Mouse (Mus musculus) liver, embryonic 14.5 days (tissue): ENCODE measurements around the gene Rreb1. TPM values are rescaled to one million over a fixed set of nuclear protein-coding genes. Genes with fewer than 3 reads are reported as not detected.

Experiments
- ATAC-seq: fragments of 200-750 bp; cut with Nextera tagmentation; 2 replicates; pipeline ENCODE4 v1.8.0; 2017; ENCODE audit warnings: moderate number of reproducible peaks, mild to moderate bottlenecking, moderate library complexity; ENCODE audit not compliant: insufficient read depth
- DNase-seq, 3 experiments: peaks; one replicate each; pipeline ENCODE4 v3.0.0-alpha.2; 2012 to 2013; ENCODE audit warnings: low read depth in 3 of 3, low spot score in 3 of 3
- H3K27ac ChIP-seq: fragments of 300-500 bp; sonication (generic); 2 replicates; pipeline ENCODE4 v1.5.1; 2014; ENCODE audit warnings: moderate library complexity, mild to moderate bottlenecking, control low read depth, inconsistent platforms
- H3K27me3 ChIP-seq: fragments of 300-500 bp; sonication (generic); 2 replicates; pipeline ENCODE4 v1.6.1; 2014; ENCODE audit warnings: mild to moderate bottlenecking, low read length, moderate library complexity; ENCODE audit not compliant: control insufficient read depth, insufficient read depth
- H3K36me3 ChIP-seq: fragments of 300-500 bp; sonication (generic); replicated peaks from 2 replicates; pipeline ENCODE4 v1.6.1; 2014; ENCODE audit warnings: low read depth; ENCODE audit not compliant: control insufficient read depth, insufficient read depth
- H3K4me1 ChIP-seq, 2 experiments: fragments of 200-500 bp in 1 of 2; fragments of 300-500 bp in 1 of 2; sonication (generic) in 1 of 2; replicated peaks; 2 replicates each; pipeline ENCODE4 v1.6.1; 2012 to 2014; ENCODE audit warnings: antibody characterized with exemption in 1 of 2, inconsistent platforms in 1 of 2, low read length in 1 of 2; ENCODE audit not compliant: control insufficient read depth in 2 of 2, insufficient read depth in 2 of 2
- H3K4me2 ChIP-seq: fragments of 300-500 bp; sonication (generic); 2 replicates; pipeline ENCODE4 v1.6.1; 2014; ENCODE audit warnings: low read depth, mild to moderate bottlenecking, control low read depth, moderate library complexity
- H3K4me3 ChIP-seq, 2 experiments: fragments of 200-500 bp in 1 of 2; fragments of 300-500 bp in 1 of 2; sonication (generic) in 1 of 2; 2 replicates each; pipeline ENCODE4 v1.5.1; 2012 to 2014; ENCODE audit warnings: low read depth in 2 of 2, low read length in 2 of 2, mild to moderate bottlenecking in 2 of 2, control low read depth in 1 of 2, inconsistent platforms in 1 of 2, moderate library complexity in 1 of 2; ENCODE audit not compliant: insufficient read depth in 1 of 2
- H3K9ac ChIP-seq: fragments of 300-500 bp; sonication (generic); replicated peaks from 2 replicates; pipeline ENCODE4 v1.6.1; 2014; ENCODE audit warnings: mild to moderate bottlenecking, control low read depth, moderate library complexity
- H3K9me3 ChIP-seq: fragments of 300-500 bp; sonication (generic); 2 replicates; pipeline ENCODE4 v1.6.1; 2016; ENCODE audit warnings: low read length, mixed read lengths; ENCODE audit not compliant: control insufficient read depth
- CTCF ChIP-seq: IDR thresholded peaks from 2 replicates; pipeline ENCODE4 v1.5.1; 2016; ENCODE audit warnings: antibody characterized with exemption, low read depth, control low read depth
- EP300 ChIP-seq: IDR thresholded peaks from 2 replicates; pipeline ENCODE4 v1.6.1; 2016; ENCODE audit warnings: antibody characterized with exemption, low read depth
- WGBS: fragments of 180-500 bp; shearing (Covaris S2); extraction: QIAGEN DNeasy Blood & Tissue Kit; methylation state at CpG from one replicate; pipeline ENCODE4 v1.1.7; 2014; ENCODE audit not compliant: insufficient replicate concordance; 5-methylcytosine and 5-hydroxymethylcytosine counted together
- polyA plus RNA-seq, 2 experiments: library from polyadenylated mRNA; depleted of rRNA in 1 of 2; stranded (reverse) in 1 of 2; unstranded in 1 of 2; fragments of >200 nt; fragmentation: Nextera tagmentation in 1 of 2; extraction: Ambion mirVana in 1 of 2; gene quantifications; 2 replicates each; pipeline versions ENCODE4 v1.2.1 to v1.2.3; 2012 to 2014

Rreb1 gene
- polyA plus RNA-seq, 2 experiments: 5.4 TPM

GRCm38 (mm10) chr13:37821413-37821812, 43.2 kb downstream of the Rreb1 start:
- no peak overlapping the region for H3K9ac ChIP-seq

GRCm38 (mm10) chr13:37824331-37824920, 46.2 kb downstream of the Rreb1 start:
- peak overlapping the region in 1 of 2 experiments; percentile 83; a peak in 1 of 4 replicates for H3K4me3 ChIP-seq
- 18% methylated on average over 4 of the region's 4 CpGs for WGBS
- ATAC-seq: no peak

More at GRCm38 (mm10) chr13:37821413-37821812, 43.2 kb downstream of the Rreb1 start:
- ATAC-seq (no peak), DNase-seq (no peak)
- TF ChIP-seq CTCF: peak; percentile 55
- TF ChIP-seq EP300: no peak
- Histone ChIP-seq H3K4me3 (no peak overlapping the region), H3K4me2 (no peak overlapping the region), H3K27ac (no peak overlapping the region), H3K4me1 (peaks cover 17 to 19% of the 10 kb centered on the region in 2 experiments), H3K36me3 (no peaks in the 10 kb centered on the region), H3K9me3 (no peaks in the 10 kb centered on the region), H3K27me3 (no peaks in the 10 kb centered on the region)
- WGBS: 19% methylated on average over 4 of the region's 4 CpGs

GRCm38 (mm10) chr13:37824956-37825645, 46.9 kb downstream of the Rreb1 start:
- WGBS: 2% methylated on average over 27 of the region's 27 CpGs
- H3K4me1 ChIP-seq: peaks cover 26 to 29% of the 10 kb centered on the region in 2 experiments
- H3K27ac ChIP-seq: peak overlapping the region; percentile 61
- TF ChIP-seq CTCF: 0 out of 2 replicates have a peak, but pooled peaks have one; percentile 23
- TF ChIP-seq EP300: no peak
- peak overlapping the region; percentile 79 to 83 for H3K4me3 ChIP-seq
- no peaks in the 10 kb centered on the region for H3K36me3 ChIP-seq
- peak overlapping the region; percentile 70 for H3K9ac ChIP-seq
- peak; percentile 59 for ATAC-seq
- DNase-seq: peak in 2 of 3 experiments; percentile 34 to 35
- peak overlapping the region; percentile 100 for H3K4me2 ChIP-seq
- H3K9me3 ChIP-seq: no peaks in the 10 kb centered on the region
- no peaks in the 10 kb centered on the region for H3K27me3 ChIP-seq

More at GRCm38 (mm10) chr13:37824331-37824920, 46.2 kb downstream of the Rreb1 start:
- Histone ChIP-seq H3K4me1 (peaks cover 26 to 29% of the 10 kb centered on the region in 2 experiments), H3K27me3 (no peaks in the 10 kb centered on the region), H3K27ac (peak overlapping the region; percentile 43), H3K4me2 (peak overlapping the region; percentile 100), H3K36me3 (no peaks in the 10 kb centered on the region), H3K9ac (0 out of 2 replicates have a peak overlapping the region, but pooled peaks have one; percentile 7), H3K9me3 (no peaks in the 10 kb centered on the region)
- no peak for TF ChIP-seq EP300
- no peak for TF ChIP-seq CTCF
- DNase-seq: no peak

- no peaks in the 10 kb centered on the region for H3K27me3 ChIP-seq
- peak overlapping the region; percentile 100 for H3K4me2 ChIP-seq
- peaks cover 26 to 31% of the 10 kb centered on the region in 2 experiments for H3K4me1 ChIP-seq
- under 1% methylated on average over 38 of the region's 43 CpGs for WGBS
- ATAC-seq (peak; percentile 71), DNase-seq (peak; percentile 47 to 60 (median 57))
- no peak for TF ChIP-seq CTCF
- no peak for TF ChIP-seq EP300
- H3K27ac ChIP-seq: peak overlapping the region; percentile 61
- H3K36me3 ChIP-seq: no peaks in the 10 kb centered on the region
- H3K9ac ChIP-seq: peak overlapping the region; percentile 70
- no peaks in the 10 kb centered on the region for H3K9me3 ChIP-seq
- peak overlapping the region; percentile 79 to 83 for H3K4me3 ChIP-seq
Measured at GRCm38 (mm10) chr13:37825646-37826280, 47.6 kb downstream of the Rreb1 start.
